ENCODE assay signal across 8 mouse cellular contexts in the genomic region with DNA sequence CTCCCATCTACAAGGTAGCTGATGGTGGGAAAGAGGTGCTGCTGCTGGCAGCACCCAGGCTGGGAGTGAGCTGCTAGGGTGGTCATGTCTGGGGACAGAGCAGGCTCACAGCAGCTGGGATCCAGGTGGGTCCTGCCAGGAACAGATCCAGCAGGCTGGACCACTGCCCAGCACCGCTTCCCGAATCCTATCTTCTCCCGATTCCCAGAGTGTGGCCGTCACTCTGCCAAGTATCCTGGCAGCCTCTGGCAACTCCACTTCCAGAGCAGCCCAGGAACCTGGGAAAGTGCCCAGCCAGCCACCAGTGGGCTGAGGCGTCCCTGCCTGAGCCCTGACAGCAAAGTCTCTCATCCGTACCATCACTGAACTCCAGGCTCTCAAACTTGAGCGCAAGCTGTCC.
DNase-seq lines count a peak whose midpoint lies in the region; ATAC-seq and TF ChIP-seq lines count a peak whose summit lies in the region.

No protein-coding gene starts in this region.

- H3K9ac ChIP-seq in intestine, embryonic 16.5 days (ENCODE audit: low read depth, low read length): no peak overlapping the region
- no peak overlapping the region for H3K9ac ChIP-seq in intestine, postnatal 0 days (ENCODE audit: low read depth, low read length)

- H3K4me1 ChIP-seq in intestine, embryonic 16.5 days (ENCODE audit: control insufficient read depth, insufficient read depth, low read length): no peaks in the 10 kb centered on the region
- H3K4me1 ChIP-seq in intestine, postnatal 0 days (replicated peaks; ENCODE audit: control insufficient read depth, insufficient read depth, low read length): no peaks in the 10 kb centered on the region

- no peaks in the 10 kb centered on the region for H3K27me3 ChIP-seq in intestine, embryonic 16.5 days (replicated peaks; ENCODE audit: control insufficient read depth, insufficient read depth, low read length)
- H3K27me3 ChIP-seq in intestine, postnatal 0 days (replicated peaks; ENCODE audit: control insufficient read depth, insufficient read depth, low read length): no peaks in the 10 kb centered on the region

- ATAC-seq in frontal cortex, adult (ENCODE audit: low TSS enrichment): peak; percentile 88
- ATAC-seq in intestine, embryonic 16.5 days: no peak
- no peak for ATAC-seq in megakaryocyte-erythroid progenitor cell, adult 5-6 weeks (replicated peaks; ENCODE audit: low FRiP score, low TSS enrichment, poor library complexity, severe bottlenecking)
- no peak for ATAC-seq in intestine, postnatal 0 days

- no peak for TF ChIP-seq POLR2A in brain, embryonic 14.5 days (IDR thresholded peaks at IDR 0.05; ENCODE audit: borderline replicate concordance, extremely low read depth, insufficient read depth, insufficient read length, poor library complexity, severe bottlenecking)

- no peaks in the 10 kb centered on the region for H3K9me3 ChIP-seq in intestine, embryonic 16.5 days (ENCODE audit: control insufficient read depth, low read length)
- H3K9me3 ChIP-seq in intestine, postnatal 0 days (ENCODE audit: control insufficient read depth): no peaks in the 10 kb centered on the region

- no peak for TF ChIP-seq CTCF in brain, embryonic 14.5 days (IDR thresholded peaks at IDR 0.05; ENCODE audit: borderline replicate concordance, extremely low read depth, insufficient read depth, insufficient read length)
- no peak for TF ChIP-seq CTCF in intestine, postnatal 0 days (IDR thresholded peaks at IDR 0.05; ENCODE audit: low read depth)

- H3K27ac ChIP-seq in intestine, embryonic 16.5 days (ENCODE audit: low read length): no peak overlapping the region
- no peak overlapping the region for H3K27ac ChIP-seq in intestine, postnatal 0 days (ENCODE audit: low read depth, low read length)

- 65% methylated on average over 7 of the region's 7 CpGs for WGBS in intestine, embryonic 16.5 days
- 69% methylated on average over 7 of the region's 7 CpGs for WGBS in intestine, postnatal 0 days

- peak; percentile 51 to 54 for DNase-seq in heart, postnatal 10 days
- no peak for DNase-seq in heart, postnatal 25 days (ENCODE audit: low spot score)
- DNase-seq in brain, embryonic 14.5 days (ENCODE audit: low read depth): peak; percentile 78
- DNase-seq in left cerebral cortex, postnatal 4 days: peak; percentile 95

- no peak overlapping the region for H3K4me3 ChIP-seq in intestine, embryonic 16.5 days (ENCODE audit: low read length)
- H3K4me3 ChIP-seq in intestine, postnatal 0 days (ENCODE audit: low read depth, low read length): no peak overlapping the region

- intact Hi-C loops in heart, postnatal 10 days (cut with DNase I): no loop called here
- intact Hi-C loops in heart, postnatal 25 days (cut with DNase I): no loop called here
- intact Hi-C loops in left cerebral cortex, postnatal 4 days (cut with DNase I): no loop called here

- H3K36me3 ChIP-seq in intestine, embryonic 16.5 days (ENCODE audit: control insufficient read depth, insufficient read depth, low read length): no peaks in the 10 kb centered on the region
- H3K36me3 ChIP-seq in intestine, postnatal 0 days (ENCODE audit: control insufficient read depth, insufficient read depth): no peaks in the 10 kb centered on the region

- no peak overlapping the region for H3K4me2 ChIP-seq in intestine, embryonic 16.5 days (ENCODE audit: low read depth, low read length)
- no peak overlapping the region for H3K4me2 ChIP-seq in intestine, postnatal 0 days (replicated peaks; ENCODE audit: low read depth)
